Mouse (Mus musculus) neural tube, embryonic 13.5 days (tissue): ENCODE measurements around the gene Cdc42bpg. TPM values are rescaled to one million over a fixed set of nuclear protein-coding genes. Genes with fewer than 3 reads are reported as not detected.

ENCODE experiments used
- ATAC-seq: fragments of 200-750 bp; cut with Nextera tagmentation; 2 replicates; pipeline ENCODE4 v1.8.0; 2017; ENCODE audit warnings: low read depth, mild to moderate bottlenecking, moderate TSS enrichment, moderate library complexity
- H3K27ac ChIP-seq: fragments of 300-500 bp; sonication (generic); replicated peaks from 2 replicates; pipeline ENCODE4 v1.5.1; 2015; ENCODE audit warnings: moderate library complexity, mild to moderate bottlenecking, inconsistent platforms
- H3K27me3 ChIP-seq: fragments of 300-500 bp; sonication (generic); 2 replicates; pipeline ENCODE4 v1.6.1; 2015; ENCODE audit warnings: mild to moderate bottlenecking, inconsistent platforms
- H3K36me3 ChIP-seq: fragments of 300-500 bp; sonication (generic); 2 replicates; pipeline ENCODE4 v1.6.1; 2015; ENCODE audit warnings: mild to moderate bottlenecking, inconsistent platforms
- H3K4me1 ChIP-seq: fragments of 300-500 bp; sonication (generic); replicated peaks from 2 replicates; pipeline ENCODE4 v1.6.1; 2015; ENCODE audit warnings: inconsistent platforms
- H3K4me2 ChIP-seq: fragments of 300-500 bp; sonication (generic); 2 replicates; pipeline ENCODE4 v1.6.1; 2015; ENCODE audit warnings: inconsistent platforms, mild to moderate bottlenecking, moderate library complexity
- H3K4me3 ChIP-seq: fragments of 300-500 bp; sonication (generic); 2 replicates; pipeline ENCODE4 v1.5.1; 2015; ENCODE audit warnings: mild to moderate bottlenecking, inconsistent platforms
- H3K9ac ChIP-seq: fragments of 300-500 bp; sonication (generic); 2 replicates; pipeline ENCODE4 v1.6.1; 2015; ENCODE audit warnings: moderate library complexity, mild to moderate bottlenecking, inconsistent platforms
- H3K9me3 ChIP-seq: fragments of 300-500 bp; sonication (generic); 2 replicates; pipeline ENCODE4 v1.6.1; 2016; ENCODE audit warnings: inconsistent platforms
- WGBS: fragments of 180-500 bp; shearing (Covaris S2); methylation state at CpG from one replicate; pipeline ENCODE4 v1.1.7; 2015; 5-methylcytosine and 5-hydroxymethylcytosine counted together
- polyA plus RNA-seq: library from polyadenylated mRNA; unstranded; fragments of >200 nt; fragmentation: Nextera tagmentation; extraction: Ambion mirVana; gene quantifications from 2 replicates; pipeline ENCODE4 v1.2.1, GENCODE M21; 2015

Gene Cdc42bpg
- 0.26 and 0.57 TPM in 2 replicates for polyA plus RNA-seq

DNA sequence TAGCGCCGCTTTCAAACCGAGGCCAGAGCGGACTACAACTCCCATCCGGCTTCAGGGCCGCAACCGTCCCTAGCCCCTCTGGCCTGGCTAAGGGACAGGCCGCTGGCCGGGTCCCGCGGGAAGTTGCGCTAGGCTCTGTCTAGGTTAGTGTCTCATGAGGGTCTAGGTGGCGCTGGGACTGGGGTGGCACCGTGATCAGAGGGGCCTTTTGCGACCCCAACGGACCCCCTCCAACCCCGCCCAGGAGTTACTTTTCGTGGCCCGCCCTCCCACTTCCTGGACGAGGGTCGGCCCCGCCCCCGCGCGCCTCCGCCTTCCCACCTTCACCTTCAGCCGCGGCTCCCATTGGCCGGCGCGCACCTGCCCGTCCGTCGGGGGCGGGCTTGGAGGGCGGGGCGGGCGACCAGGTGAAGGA is at the start of gene Cdc42bpg:
TSS of gene Cdc42bpg (plus strand) at position 320 of the 415 bp plus-strand sequence.
- peak; percentile 83 for ATAC-seq
- WGBS = 2% methylated on average over 28 of the region's 38 CpGs

DNA sequence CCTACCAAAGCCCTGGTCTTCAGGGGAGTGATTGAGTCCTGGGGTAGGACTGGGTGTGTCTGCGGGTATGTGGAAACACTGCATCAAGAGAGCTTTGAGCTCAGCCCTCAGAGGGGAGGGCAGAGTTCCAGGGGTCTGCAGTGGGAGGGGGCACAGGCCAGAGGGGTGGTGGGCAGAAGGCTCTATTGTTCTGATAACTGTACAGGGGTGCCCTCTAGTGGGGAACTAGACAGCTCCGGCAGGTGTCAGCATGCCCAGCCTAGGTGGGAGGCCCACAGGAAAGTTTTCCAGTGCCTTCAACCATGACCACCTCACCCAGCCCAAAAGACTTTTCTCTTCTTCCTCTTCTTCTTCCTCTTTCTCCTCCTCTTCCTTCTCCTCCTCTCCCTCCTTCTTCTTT is 45.8 kb upstream of the Cdc42bpg start:
- no peak for ATAC-seq
- no peak overlapping the region for H3K4me2 ChIP-seq
- 83% methylated on average over 2 of the region's 2 CpGs for WGBS
- H3K36me3 ChIP-seq = peaks cover 75% of the 10 kb centered on the region
- H3K4me1 ChIP-seq = no peaks in the 10 kb centered on the region
- H3K4me3 ChIP-seq = no peak overlapping the region
- H3K27me3 ChIP-seq = no peaks in the 10 kb centered on the region
- H3K9ac ChIP-seq = no peak overlapping the region
- H3K9me3 ChIP-seq = no peaks in the 10 kb centered on the region
- H3K27ac ChIP-seq = no peak overlapping the region

More for the DNA sequence above, at the start of gene Cdc42bpg:
- H3K27ac ChIP-seq = no peak within 1 kb of the TSS; the same call in 1 of the 2 replicates
- peaks cover 10% of the 10 kb centered on the region for H3K36me3 ChIP-seq
- H3K9me3 ChIP-seq = no peaks in the 10 kb centered on the region
- H3K4me3 ChIP-seq = peak within 1 kb of the TSS; percentile 55
- peak within 1 kb of the TSS; percentile 72 for H3K9ac ChIP-seq
- H3K4me1 ChIP-seq = peaks cover 10% of the 10 kb centered on the region
- H3K27me3 ChIP-seq = no peaks in the 10 kb centered on the region; the same call in 1 of the 2 replicates
- peak within 1 kb of the TSS; percentile 62 for H3K4me2 ChIP-seq

DNA sequence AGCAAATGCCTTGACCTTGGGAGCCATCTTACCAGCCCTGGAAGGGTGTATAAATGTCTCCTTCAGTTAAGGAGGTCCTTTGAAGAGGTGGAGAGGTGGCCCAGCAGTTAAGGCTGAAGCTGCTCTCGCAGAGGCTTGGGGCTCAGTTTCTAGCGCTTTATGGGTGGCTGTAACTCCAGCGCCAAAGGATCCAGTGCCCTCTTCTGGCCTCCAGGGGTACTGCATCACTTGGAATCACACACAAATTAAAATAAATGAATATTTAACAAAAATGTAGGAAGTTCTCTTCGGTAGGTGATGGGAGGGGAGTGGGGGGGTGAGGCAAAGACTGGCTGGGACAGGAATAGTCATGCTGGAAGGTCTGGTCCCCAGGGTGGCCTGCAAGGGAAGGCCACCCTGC is 45.3 kb upstream of the Cdc42bpg start:
- Histone ChIP-seq H3K9me3 (no peaks in the 10 kb centered on the region), H3K4me1 (no peaks in the 10 kb centered on the region), H3K27me3 (no peaks in the 10 kb centered on the region), H3K36me3 (peaks cover 70% of the 10 kb centered on the region), H3K27ac (no peak overlapping the region), H3K4me2 (no peak overlapping the region), H3K9ac (no peak overlapping the region), H3K4me3 (no peak overlapping the region)
- ATAC-seq = no peak
- WGBS = 85% methylated on average over 4 of the region's 4 CpGs

DNA sequence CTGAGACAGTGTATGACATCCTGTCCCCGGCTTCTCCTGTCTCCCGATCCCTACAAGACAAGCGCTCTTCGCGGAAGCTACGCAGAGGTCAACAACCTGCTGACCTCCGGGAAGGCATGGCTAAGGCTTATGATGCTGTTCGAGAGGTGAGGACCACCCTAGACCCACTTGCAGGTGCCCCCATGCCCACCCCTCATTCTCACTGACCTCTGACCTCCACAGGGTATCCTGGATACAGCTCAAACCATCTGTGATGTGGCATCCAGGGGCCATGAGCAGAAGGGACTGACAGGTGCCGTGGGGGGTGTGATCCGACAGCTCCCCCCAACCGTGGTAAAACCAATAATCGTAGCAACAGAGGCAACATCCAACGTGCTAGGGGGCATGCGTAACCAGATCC is 44.9 kb upstream of the Cdc42bpg start:
- H3K36me3 ChIP-seq = peaks cover 66% of the 10 kb centered on the region
- ATAC-seq = no peak

DNA sequence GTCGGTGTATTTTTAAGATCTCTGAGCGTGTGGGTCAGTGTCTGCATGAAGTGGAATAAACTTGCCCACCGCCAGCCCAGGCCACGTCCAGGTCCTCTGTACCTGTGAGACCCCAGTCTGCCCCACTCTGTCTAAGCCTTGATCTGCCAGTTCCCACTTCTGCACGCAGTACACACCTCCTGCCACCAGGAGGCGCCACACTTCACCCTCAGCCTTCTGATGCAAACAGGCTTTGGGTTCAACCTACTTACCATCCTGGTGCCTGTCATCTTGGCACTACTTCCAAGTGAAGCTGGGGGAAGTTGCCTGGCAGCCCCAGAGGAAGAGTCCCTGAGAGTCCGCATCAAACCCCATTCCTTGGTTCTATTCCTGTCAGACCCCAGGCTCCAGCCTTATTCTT is 44.0 kb upstream of the Cdc42bpg start:
- WGBS = 61% methylated on average over 7 of the region's 7 CpGs
- no peak overlapping the region for H3K4me2 ChIP-seq
- no peaks in the 10 kb centered on the region for H3K4me1 ChIP-seq
- no peak overlapping the region for H3K9ac ChIP-seq
- H3K27ac ChIP-seq = no peak overlapping the region
- H3K4me3 ChIP-seq = no peak overlapping the region
- H3K9me3 ChIP-seq = no peaks in the 10 kb centered on the region
- ATAC-seq = no peak
- peaks cover 57% of the 10 kb centered on the region for H3K36me3 ChIP-seq
- no peaks in the 10 kb centered on the region for H3K27me3 ChIP-seq

More for the DNA sequence above, 44.9 kb upstream of the Cdc42bpg start:
- H3K4me2 ChIP-seq = no peak overlapping the region
- WGBS = 94% methylated on average over 14 of the region's 14 CpGs
- H3K4me1 ChIP-seq = no peaks in the 10 kb centered on the region
- H3K9me3 ChIP-seq = no peaks in the 10 kb centered on the region
- H3K27me3 ChIP-seq = no peaks in the 10 kb centered on the region
- no peak overlapping the region for H3K4me3 ChIP-seq
- H3K27ac ChIP-seq = no peak overlapping the region
- no peak overlapping the region for H3K9ac ChIP-seq

DNA sequence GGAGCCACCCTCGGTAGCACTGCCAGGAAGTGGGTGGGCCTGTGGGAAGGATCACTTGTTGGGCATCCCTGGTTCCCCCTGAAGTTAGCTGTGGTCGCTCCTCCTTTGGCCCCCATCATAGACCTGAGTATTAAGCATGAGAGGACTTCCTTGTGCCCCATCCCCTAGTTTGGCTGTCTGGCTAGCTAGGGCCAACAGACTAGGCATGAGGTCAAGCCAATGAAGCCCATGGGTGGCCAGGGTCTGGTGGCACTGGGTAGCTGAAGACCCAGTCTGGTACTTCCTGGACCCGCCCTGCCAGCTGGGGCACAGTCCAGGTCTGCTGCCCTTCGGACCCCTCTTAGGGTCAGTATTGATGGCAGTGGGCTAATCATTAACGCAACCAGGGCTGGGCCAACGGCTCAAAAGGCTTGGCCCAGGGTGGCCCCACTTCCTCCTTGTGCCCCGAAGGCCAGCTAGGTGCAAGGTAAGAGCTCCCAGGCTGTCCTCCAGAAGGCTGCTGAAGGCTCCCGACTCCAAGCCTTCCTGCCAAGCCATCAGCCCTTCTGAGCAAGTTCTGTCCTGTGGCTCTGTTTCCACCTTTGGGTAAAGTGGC is 43.3 kb upstream of the Cdc42bpg start:
- Histone ChIP-seq H3K4me1 (no peaks in the 10 kb centered on the region), H3K9ac (no peak overlapping the region), H3K27ac (no peak overlapping the region), H3K4me3 (no peak overlapping the region), H3K27me3 (no peaks in the 10 kb centered on the region), H3K4me2 (no peak overlapping the region), H3K9me3 (no peaks in the 10 kb centered on the region), H3K36me3 (peaks cover 50% of the 10 kb centered on the region)
- WGBS = 86% methylated on average over 8 of the region's 8 CpGs
- ATAC-seq = no peak

DNA sequence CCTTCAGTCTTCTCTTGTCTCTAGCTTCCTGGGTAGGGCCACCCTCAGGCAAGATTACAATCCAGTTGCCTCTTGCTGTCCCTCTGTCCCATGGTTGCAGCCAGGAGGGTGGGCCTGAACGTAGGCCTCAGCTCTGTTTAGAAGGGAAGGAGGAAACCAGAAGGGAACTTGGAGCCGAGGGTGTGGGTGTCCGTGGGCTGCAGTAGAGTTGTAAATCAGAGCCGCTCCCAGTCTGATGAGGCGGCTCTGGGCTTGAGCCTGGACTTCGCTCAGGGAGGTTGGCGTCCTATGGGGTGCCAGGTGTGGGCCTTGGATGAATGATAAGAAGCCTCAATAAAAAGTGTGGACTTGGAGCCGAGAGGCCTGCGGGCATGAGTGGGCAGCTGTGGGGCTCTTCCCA is 42.1 kb upstream of the Cdc42bpg start:
- peaks cover 38% of the 10 kb centered on the region for H3K36me3 ChIP-seq
- 72% methylated on average over 9 of the region's 9 CpGs for WGBS
- no peak overlapping the region for H3K4me2 ChIP-seq
- no peak overlapping the region for H3K4me3 ChIP-seq
- H3K27ac ChIP-seq = no peak overlapping the region
- no peaks in the 10 kb centered on the region for H3K4me1 ChIP-seq
- no peak for ATAC-seq
- no peak overlapping the region; the same call in 1 of the 2 replicates for H3K9ac ChIP-seq
- H3K9me3 ChIP-seq = no peaks in the 10 kb centered on the region
- H3K27me3 ChIP-seq = no peaks in the 10 kb centered on the region

DNA sequence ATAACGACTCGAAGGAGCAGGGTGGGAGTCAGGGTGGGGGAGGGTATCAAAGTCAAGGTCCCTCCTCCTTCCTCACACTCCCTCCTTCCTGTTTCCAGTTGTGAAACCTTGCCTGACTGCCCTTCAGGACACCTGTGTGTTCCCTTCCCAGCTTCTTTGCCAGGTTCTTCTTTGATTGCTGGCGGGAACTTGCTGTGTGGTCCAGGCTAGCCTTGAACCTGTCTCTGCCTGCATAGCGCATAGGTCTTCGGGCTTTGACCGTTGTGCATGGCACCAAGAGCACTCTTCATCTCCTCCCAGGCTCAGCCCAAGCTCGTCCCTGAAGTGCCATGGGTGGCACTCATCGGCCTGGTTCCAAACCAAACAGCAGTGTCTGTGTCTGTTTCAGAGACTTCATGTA is 41.3 kb upstream of the Cdc42bpg start:
- WGBS = 85% methylated on average over 8 of the region's 8 CpGs
- peaks cover 32% of the 10 kb centered on the region for H3K36me3 ChIP-seq
- no peak overlapping the region for H3K4me2 ChIP-seq
- H3K4me3 ChIP-seq = no peak overlapping the region
- no peaks in the 10 kb centered on the region for H3K27me3 ChIP-seq
- H3K4me1 ChIP-seq = no peaks in the 10 kb centered on the region
- no peak overlapping the region for H3K9ac ChIP-seq
- ATAC-seq = no peak
- H3K9me3 ChIP-seq = no peaks in the 10 kb centered on the region
- no peak overlapping the region for H3K27ac ChIP-seq

DNA sequence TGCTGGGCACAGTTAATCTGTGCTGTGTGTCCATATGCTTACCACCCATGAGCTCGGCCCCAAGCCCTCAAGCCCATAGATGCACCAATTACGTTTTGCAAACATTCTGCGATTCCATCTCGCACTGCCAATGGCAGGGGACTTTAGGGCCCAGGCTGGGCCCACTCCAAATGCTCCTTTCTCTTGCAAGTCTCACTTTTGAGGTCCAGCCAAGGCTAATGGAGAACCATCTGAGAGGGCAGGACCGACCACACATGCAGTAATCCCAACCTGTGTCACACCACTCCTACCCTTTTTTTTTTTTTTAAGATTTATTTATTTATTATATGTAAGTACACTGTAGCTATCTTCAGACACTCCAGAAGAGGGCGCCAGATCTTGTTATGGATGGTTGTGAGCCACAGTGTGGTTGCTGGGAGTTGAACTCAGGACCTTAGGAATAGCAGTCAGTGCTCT is 40.5 kb upstream of the Cdc42bpg start:
- 71% methylated on average over 6 of the region's 6 CpGs for WGBS
- no peak overlapping the region for H3K4me2 ChIP-seq
- H3K9me3 ChIP-seq = no peaks in the 10 kb centered on the region
- H3K9ac ChIP-seq = no peak overlapping the region
- peaks cover 24% of the 10 kb centered on the region for H3K36me3 ChIP-seq
- H3K4me1 ChIP-seq = no peaks in the 10 kb centered on the region
- H3K27me3 ChIP-seq = no peaks in the 10 kb centered on the region
- no peak for ATAC-seq
- no peak overlapping the region for H3K27ac ChIP-seq
- H3K4me3 ChIP-seq = no peak overlapping the region

DNA sequence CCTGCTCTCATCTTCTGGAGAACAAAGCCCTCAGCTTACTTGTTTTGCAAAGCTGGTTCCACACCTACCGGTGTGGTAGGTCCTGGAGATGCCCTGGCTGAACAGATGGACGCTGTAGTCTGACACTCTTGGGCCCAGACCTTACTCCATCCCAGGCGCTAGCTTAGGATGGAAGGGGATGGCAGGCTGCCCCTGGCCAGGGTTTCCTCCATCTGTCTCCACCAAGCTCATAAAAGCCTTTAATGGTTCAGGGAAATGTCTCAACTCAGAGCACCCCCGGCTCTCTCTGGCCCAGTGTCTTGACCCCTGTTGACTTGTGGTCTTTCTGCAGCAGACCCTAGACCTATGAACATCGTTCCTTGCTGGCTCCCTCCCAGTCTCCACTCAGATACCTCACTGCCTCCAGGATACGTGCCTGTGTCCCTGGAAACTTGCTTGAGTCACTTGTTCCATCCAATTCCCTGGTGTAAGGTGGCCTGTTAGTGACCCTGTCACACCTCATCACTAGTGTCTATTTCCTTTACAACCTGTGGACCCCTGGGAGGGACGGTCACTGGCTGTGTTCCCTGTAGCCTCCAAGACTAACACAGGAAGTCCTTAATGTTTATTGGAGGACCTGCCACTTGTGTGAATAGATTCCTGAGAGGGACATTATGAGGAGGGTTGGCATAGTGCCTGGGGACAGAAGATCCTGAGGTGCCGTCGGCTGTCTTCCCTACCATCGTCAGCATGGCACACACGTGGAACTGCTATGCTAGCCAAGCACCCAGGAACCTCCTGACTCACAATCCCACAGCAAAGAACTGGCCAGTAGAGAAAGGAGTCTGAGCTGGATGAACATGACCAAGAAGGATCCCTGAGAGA is 38.7 kb upstream of the Cdc42bpg start:
- Histone ChIP-seq H3K4me1 (no peaks in the 10 kb centered on the region), H3K9me3 (no peaks in the 10 kb centered on the region), H3K27me3 (peaks cover 6% of the 10 kb centered on the region; the same call in 1 of the 2 replicates), H3K4me2 (no peak overlapping the region), H3K36me3 (peaks cover 6% of the 10 kb centered on the region), H3K27ac (no peak overlapping the region), H3K4me3 (no peak overlapping the region), H3K9ac (0 out of 2 replicates have a peak overlapping the region, but pooled peaks have one; percentile 43)
- ATAC-seq = no peak
- 52% methylated on average over 11 of the region's 11 CpGs for WGBS

DNA sequence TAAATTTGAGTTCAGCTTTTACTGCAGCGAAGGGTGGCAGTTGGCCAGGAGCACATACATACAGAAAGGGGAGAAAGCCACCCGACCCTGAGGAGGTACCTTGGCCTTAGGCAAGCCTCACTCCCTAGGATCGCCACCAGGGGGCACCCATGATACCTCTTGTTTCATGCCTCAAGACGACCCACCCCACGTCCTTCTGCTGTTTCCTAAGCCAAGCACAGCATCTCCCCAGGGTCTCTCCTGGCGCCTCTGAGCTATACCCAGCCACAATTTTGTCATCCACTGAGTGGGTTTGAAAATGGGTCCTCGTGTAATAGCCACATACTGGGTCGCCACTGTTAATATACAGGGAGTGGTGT is 38.1 kb upstream of the Cdc42bpg start:
- Histone ChIP-seq H3K4me3 (no peak overlapping the region), H3K27me3 (peaks cover 6% of the 10 kb centered on the region; the same call in 1 of the 2 replicates), H3K36me3 (0 out of 2 replicates have a peak, but pooled peaks cover under 1% of the 10 kb centered on the region), H3K9ac (no peak overlapping the region), H3K9me3 (no peaks in the 10 kb centered on the region), H3K27ac (no peak overlapping the region), H3K4me1 (no peaks in the 10 kb centered on the region), H3K4me2 (no peak overlapping the region)
- 14% methylated on average over 8 of the region's 8 CpGs for WGBS
- ATAC-seq = peak; percentile 70

DNA sequence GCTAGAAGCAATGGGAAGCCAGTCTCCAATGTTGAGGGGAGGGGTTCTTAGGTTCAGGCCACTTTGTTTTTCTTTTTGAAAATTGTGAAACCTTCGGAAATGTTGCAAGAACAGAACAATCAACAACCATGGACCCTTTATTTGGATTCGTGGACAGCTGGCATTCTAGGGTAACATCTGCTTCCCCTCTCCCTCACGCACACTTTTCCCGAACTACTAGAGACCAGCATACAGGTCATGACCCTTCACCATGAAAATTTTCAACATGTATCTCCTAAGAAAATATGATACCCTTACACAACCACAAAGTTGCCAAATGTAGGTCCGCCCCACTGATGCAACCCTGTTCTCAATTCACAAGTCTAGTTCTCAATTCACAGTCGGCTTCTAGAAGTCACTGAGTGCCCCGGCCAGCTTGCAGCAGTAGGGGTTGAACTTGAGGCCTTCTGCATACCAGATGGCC is 37.6 kb upstream of the Cdc42bpg start:
- Histone ChIP-seq H3K36me3 (no peaks in the 10 kb centered on the region), H3K27ac (no peak overlapping the region), H3K4me1 (no peaks in the 10 kb centered on the region), H3K4me3 (no peak overlapping the region), H3K9me3 (no peaks in the 10 kb centered on the region), H3K9ac (no peak overlapping the region), H3K27me3 (peaks cover 6% of the 10 kb centered on the region; the same call in 1 of the 2 replicates), H3K4me2 (no peak overlapping the region)
- no peak for ATAC-seq
- WGBS = 85% methylated on average over 7 of the region's 7 CpGs
